Mouse (Mus musculus): Measurements from ENCODE around the gene Rhbdd1. TPM values are rescaled to one million over a fixed set of nuclear protein-coding genes. Genes with fewer than 3 reads are reported as not detected.

Rhbdd1 gene
- total RNA-seq, 2 experiments from 2014 or later: 13.0 to 16.4 TPM

GRCm38 (mm10) chr1:82361240-82361639 lies 45.0 kb downstream of the Rhbdd1 start:
- ATAC-seq (ENCODE audit: poor library complexity, severe bottlenecking): no peak

DNA sequence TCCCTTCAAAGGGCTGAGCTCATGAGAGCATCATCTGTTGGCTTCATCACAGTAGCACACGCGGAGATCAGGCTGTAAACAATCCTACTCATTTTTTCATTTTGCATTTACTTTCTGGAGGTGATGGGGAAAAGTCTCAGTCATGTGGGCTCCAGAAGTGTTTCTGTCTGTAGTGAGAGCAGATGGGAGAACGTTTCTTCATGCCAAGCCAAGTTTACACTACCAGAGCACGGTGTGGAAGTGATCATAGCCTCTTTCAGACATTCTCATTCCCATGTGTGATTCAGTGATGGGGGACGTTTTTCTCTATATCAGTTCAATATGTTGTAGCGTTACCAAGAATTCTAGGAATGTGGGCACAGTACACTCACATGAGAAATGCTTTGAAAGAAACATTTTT lies 45.9 kb downstream of the Rhbdd1 start:
- no peak for ATAC-seq (ENCODE audit: poor library complexity, severe bottlenecking)

DNA sequence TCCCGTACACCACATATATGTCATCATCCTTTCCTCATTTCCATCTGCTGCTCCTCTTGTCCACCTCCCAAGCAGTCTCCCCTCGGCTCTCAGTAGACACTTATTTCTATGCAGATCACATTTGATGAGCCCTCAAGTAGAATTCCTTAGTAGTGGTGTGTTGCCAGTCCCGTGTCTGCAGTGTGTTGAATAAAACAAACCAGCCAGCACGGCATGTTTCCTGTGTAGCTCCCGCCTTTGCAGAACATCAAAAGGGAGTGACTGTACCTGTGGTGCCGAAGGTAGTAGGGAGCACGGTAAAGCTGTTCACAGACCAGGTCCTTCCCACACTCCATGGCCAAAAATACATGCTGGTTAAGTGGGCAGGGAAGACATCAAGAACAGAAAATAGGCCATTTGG lies 47.8 kb downstream of the Rhbdd1 start:
- ATAC-seq (ENCODE audit: poor library complexity, severe bottlenecking): no peak

- no peak for ATAC-seq (ENCODE audit: poor library complexity, severe bottlenecking)
These were observed 48.2 kb downstream of the Rhbdd1 start for GRCm38 (mm10) chr1:82364468-82364867.

DNA sequence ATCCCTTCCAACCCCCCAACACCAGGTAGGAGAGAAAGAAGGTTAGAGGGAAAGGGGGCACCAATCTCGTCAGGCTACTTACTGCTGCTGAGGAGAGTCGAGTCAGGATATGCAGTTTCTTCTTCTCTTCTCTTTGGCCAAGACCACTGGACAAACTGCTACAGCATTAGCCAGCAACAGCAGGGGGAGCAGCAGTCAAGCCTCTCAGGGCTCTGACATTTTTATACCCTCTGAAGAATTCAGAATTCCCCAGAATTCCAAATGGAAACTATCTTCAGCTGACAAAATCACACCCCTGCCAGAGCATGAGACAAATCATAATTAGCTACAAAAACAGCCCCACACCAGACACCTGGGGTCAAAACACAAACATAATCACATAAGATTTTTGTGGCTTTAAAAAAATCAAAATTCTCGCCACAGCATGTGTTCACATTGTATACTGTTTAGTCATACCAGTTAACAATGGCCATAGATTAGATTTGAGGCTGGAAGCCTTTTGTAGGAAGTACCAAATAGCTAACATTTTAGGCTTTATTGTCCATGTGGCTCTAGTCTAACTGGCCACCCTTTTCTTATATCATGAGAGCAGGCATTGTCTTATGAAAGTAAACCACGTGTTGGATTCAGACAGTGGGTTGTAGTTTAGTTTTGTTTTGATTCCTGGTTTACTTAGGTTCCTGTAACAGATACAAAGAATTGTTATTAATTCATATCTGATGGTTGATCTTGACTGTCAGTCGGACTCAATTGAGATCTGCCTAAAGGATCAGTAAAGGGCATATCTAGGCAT lies 55.6 kb downstream of the Rhbdd1 start:
- no peak for ATAC-seq (ENCODE audit: poor library complexity, severe bottlenecking)

DNA sequence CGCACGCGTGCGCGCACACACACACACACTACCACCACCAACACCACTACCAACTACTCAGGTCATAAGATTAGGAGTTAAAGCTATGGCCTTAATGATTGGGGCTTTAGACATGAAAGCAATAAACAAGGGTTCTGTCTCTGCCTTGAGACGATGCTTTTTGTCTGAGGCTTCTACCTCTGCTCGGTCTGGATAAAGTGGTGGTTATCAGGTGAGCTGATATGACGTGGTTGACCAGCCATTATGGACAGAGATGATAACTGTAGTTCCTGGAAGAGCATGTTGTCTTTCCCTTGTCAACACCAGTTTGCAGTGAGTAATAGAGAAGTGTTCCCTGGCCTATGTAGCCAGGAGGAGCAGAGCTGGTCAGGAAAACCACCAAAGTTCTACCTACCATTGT lies 57.7 kb downstream of the Rhbdd1 start:
- no peak for ATAC-seq (ENCODE audit: poor library complexity, severe bottlenecking)

DNA sequence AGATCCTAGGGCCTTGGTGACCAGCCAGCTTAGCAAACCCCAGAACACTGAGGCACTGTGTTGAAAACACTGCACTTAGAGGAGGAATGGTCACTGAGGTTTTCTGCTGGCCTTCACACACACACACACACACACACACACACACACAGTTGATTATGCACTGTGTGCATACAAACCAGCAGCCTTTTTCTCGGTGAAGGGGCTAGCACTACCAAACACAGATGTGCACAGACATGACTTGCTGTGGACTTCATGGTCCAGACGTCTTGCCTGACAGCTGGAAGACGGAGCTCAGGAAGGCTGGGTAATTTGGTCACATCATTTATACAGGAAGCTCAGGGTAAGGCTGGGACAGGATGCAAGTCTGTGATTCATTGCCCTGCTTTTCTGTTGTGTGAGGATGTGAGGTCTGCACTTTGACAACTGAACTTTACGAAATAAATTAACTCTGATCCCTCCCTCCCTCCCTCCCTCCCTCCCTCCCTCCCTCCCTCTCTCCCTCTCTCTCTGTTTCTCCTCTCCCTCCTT lies 58.6 kb downstream of the Rhbdd1 start:
- no peak for ATAC-seq (ENCODE audit: poor library complexity, severe bottlenecking)

GRCm38 (mm10) chr1:82375452-82375851 lies 59.2 kb downstream of the Rhbdd1 start:
- ATAC-seq (ENCODE audit: poor library complexity, severe bottlenecking): no peak

DNA sequence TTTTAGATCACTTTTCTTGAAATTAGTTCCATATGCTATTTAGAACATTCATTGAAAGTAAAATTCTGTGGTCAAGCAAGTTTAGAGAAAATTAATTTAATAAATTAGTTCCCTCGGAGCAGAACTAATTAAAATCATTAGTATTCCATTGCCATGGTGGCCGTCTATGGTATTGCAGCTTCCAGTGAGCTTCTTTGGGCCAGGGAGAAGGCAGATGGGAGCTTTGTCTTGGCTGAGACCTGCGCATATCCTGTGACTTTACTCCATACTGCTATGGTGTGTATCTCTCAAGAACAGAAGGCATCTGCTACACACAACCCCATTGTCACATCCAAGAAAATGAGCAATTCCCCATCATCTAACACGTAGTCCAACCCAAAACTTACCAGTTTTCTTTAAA lies 65.7 kb downstream of the Rhbdd1 start:
- no peak for ATAC-seq (ENCODE audit: poor library complexity, severe bottlenecking)

GRCm38 (mm10) chr1:82384106-82384505 lies 67.9 kb downstream of the Rhbdd1 start:
- ATAC-seq (ENCODE audit: poor library complexity, severe bottlenecking): no peak

DNA sequence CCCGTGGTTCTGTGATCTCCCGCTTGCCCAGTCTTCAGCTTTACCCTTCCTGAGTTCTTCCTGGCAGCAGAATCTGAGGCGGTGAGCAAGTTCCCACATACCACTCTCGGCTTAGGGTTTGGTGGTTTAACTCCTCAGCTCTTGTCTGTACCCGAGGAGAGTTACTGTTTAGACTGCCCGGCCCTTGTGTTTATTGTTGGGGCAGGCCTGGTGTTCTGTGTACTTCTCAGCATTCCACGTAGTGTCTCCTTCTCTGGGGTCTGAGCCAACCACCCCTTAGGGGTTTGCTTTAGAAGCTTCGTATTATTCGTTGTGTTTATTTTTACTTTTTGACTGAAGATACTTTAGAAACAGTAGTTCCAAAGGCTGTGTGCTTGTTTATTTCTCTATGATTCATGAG lies 68.8 kb downstream of the Rhbdd1 start:
- no peak for ATAC-seq (ENCODE audit: poor library complexity, severe bottlenecking)

DNA sequence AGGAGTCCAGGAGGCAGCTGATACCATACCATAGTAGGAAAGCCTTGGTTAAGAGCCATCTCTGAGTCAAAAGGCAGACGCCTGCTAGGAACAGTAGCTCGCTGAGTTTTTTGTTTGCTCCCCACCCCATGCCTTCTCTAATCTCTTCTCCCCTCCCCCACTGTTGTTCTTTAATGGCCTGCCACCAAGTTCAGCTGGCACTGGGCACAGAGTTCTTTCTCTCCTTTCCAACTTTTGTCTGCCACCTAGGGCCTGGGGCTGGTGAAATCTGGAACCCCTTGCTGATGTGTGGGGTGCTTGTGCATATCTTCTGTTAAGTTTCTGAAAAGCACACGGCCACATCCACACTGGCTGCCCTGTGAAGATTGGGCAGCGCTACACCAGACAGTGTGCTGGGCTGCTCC lies 69.6 kb downstream of the Rhbdd1 start:
- ATAC-seq (ENCODE audit: poor library complexity, severe bottlenecking): no peak

- no peak for ATAC-seq (ENCODE audit: poor library complexity, severe bottlenecking)
These were observed 70.8 kb downstream of the Rhbdd1 start for GRCm38 (mm10) chr1:82386814-82387771.

DNA sequence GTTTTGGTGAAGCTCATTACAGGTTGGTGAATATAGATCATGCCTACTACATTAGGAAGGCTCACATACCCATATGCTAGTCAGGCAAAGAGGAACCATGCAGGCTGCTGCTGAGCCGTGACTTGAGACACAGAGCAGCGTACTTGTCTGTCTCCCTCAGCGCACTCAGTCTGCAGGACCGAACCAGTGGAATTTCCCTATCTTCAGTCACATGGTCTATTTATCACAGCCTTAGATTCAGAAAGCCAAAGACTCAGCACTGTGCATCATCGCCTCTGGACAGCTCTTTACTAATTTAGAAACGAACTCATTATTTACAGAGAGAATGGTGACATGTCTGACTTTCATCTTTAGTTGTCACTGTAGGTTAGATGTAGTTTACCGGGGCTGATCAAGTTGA lies 73.1 kb downstream of the Rhbdd1 start:
- ATAC-seq (ENCODE audit: poor library complexity, severe bottlenecking): no peak

- ATAC-seq (ENCODE audit: poor library complexity, severe bottlenecking): no peak
These were observed 79.1 kb downstream of the Rhbdd1 start for GRCm38 (mm10) chr1:82395371-82395770.

DNA sequence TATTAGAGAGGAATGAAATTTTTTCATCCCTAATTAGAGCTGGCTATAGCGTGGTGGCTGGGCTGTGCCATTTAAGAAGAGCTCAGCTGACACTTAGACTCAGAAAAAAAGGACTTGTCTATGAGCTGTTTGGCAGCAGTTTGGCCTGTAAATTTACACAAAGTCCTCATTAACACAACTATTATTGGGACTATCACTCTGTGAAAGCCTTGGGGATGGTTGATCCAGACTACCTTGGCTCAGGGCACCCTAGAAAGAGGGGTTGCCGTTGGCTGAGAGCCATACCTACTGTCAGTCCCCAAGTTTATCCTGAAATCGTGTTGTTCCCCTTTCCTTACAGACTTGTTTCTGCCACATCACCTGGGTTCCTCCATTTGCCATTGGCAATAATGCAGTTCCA lies 91.5 kb downstream of the Rhbdd1 start:
- no peak for ATAC-seq (ENCODE audit: poor library complexity, severe bottlenecking)

- no peak for ATAC-seq (ENCODE audit: poor library complexity, severe bottlenecking)
These were observed 93.0 kb downstream of the Rhbdd1 start for GRCm38 (mm10) chr1:82409271-82409670.

DNA sequence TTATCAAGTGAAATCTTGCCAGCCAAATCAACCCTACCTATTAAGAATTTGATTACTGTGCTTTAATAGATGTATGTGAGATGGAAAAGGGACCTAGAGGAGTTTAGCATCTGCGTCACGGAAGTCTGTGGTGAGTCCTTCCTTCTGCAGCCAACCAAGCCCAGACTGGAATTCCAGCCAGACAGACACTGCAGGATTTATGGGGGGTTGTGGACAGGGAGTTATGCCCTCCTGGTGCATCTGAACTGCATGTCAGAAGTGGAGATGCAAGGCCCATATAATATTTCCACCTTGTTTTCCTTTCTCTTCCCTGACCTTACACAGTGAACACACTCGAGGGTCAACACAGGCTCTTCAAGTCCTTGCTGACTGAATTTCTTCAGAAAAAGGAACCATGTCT lies 94.3 kb downstream of the Rhbdd1 start:
- ATAC-seq (ENCODE audit: poor library complexity, severe bottlenecking): no peak

- ATAC-seq (ENCODE audit: poor library complexity, severe bottlenecking): no peak
These were observed 95.3 kb downstream of the Rhbdd1 start for GRCm38 (mm10) chr1:82411521-82411920.

DNA sequence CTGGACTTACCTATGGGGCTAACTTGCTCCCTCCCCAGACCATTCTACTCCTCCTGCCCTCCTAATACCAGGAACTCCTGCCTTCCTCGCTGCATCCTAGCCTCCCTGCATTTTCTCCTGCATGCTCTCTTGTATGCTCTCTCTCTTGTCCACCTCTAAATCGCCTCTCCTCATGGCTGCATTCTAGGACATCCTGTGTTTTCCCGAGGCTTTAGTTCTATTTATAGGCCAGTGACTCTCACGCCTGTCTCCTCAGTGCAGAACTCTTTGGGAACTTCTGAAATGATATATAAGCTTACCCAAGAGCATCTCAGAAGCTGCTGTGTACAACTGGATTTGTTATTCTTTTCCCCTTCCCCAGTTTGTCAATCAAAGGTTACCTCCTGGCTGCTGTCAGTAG lies 95.8 kb downstream of the Rhbdd1 start:
- no peak for ATAC-seq (ENCODE audit: poor library complexity, severe bottlenecking)

- no peak for ATAC-seq (ENCODE audit: poor library complexity, severe bottlenecking)
These were observed 98.3 kb downstream of the Rhbdd1 start for GRCm38 (mm10) chr1:82414434-82415045.
